Mouse (Mus musculus): ENCODE data around the gene Iqck. TPM values are rescaled to one million over a fixed set of nuclear protein-coding genes. Genes with fewer than 3 reads are reported as not detected.

Iqck gene
- polyA plus RNA-seq, 1 experiment, result 41.3 TPM

- Histone ChIP-seq H3K4me1 (ENCODE audit: control insufficient read depth, insufficient read depth, low read length) (no peaks in the 10 kb centered on the region; the same call in 1 of the 2 replicates), H3K27ac (ENCODE audit: control insufficient read depth, insufficient read depth, low read depth, low read length) (no peak overlapping the region), H3K27me3 (ENCODE audit: control insufficient read depth, insufficient read depth, low read length) (no peaks in the 10 kb centered on the region), H3K36me3 (ENCODE audit: control insufficient read depth, insufficient read depth, low read length) (no peaks in the 10 kb centered on the region), H3K4me3 (ENCODE audit: control insufficient read depth, low read depth, low read length) (no peak overlapping the region)
- no peak for TF ChIP-seq CTCF (IDR thresholded peaks at IDR 0.05; ENCODE audit: control insufficient read depth, insufficient read depth, insufficient replicate concordance, low read depth, low read length)
- TF ChIP-seq POLR2A (IDR thresholded peaks at IDR 0.05; ENCODE audit: control insufficient read depth, low read depth, low read length), result no peak
Measured at GRCm38 (mm10) chr7:118971499-118971898, 115.9 kb downstream of the Iqck start.

- Histone ChIP-seq H3K27me3 (ENCODE audit: control insufficient read depth, insufficient read depth, low read length) (no peaks in the 10 kb centered on the region), H3K36me3 (ENCODE audit: control insufficient read depth, insufficient read depth, low read length) (no peaks in the 10 kb centered on the region), H3K27ac (ENCODE audit: control insufficient read depth, insufficient read depth, low read depth, low read length) (no peak overlapping the region), H3K4me3 (ENCODE audit: control insufficient read depth, low read depth, low read length) (no peak overlapping the region), H3K4me1 (ENCODE audit: control insufficient read depth, insufficient read depth, low read length) (no peaks in the 10 kb centered on the region; the same call in 1 of the 2 replicates)
- no peak for TF ChIP-seq CTCF (IDR thresholded peaks at IDR 0.05; ENCODE audit: control insufficient read depth, insufficient read depth, insufficient replicate concordance, low read depth, low read length)
Measured at GRCm38 (mm10) chr7:118972306-118972705, 116.8 kb downstream of the Iqck start.

GRCm38 (mm10) chr7:118973377-118973776 is 117.8 kb downstream of the Iqck start:
- TF ChIP-seq CTCF (IDR thresholded peaks at IDR 0.05; ENCODE audit: control insufficient read depth, insufficient read depth, insufficient replicate concordance, low read depth, low read length) (no peak), POLR2A (IDR thresholded peaks at IDR 0.05; ENCODE audit: control insufficient read depth, low read depth, low read length) (no peak)
- Histone ChIP-seq H3K27ac (ENCODE audit: control insufficient read depth, insufficient read depth, low read depth, low read length) (no peak overlapping the region), H3K27me3 (ENCODE audit: control insufficient read depth, insufficient read depth, low read length) (no peaks in the 10 kb centered on the region), H3K4me3 (ENCODE audit: control insufficient read depth, low read depth, low read length) (no peak overlapping the region), H3K36me3 (ENCODE audit: control insufficient read depth, insufficient read depth, low read length) (no peaks in the 10 kb centered on the region), H3K4me1 (ENCODE audit: control insufficient read depth, insufficient read depth, low read length) (no peaks in the 10 kb centered on the region; the same call in 1 of the 2 replicates)

GRCm38 (mm10) chr7:118975837-118976236 is 120.3 kb downstream of the Iqck start:
- no peaks in the 10 kb centered on the region for H3K36me3 ChIP-seq (ENCODE audit: control insufficient read depth, insufficient read depth, low read length)
- peak overlapping the region; percentile 67 for H3K4me3 ChIP-seq (ENCODE audit: control insufficient read depth, low read depth, low read length)

GRCm38 (mm10) chr7:118976414-118977166 is 121.0 kb downstream of the Iqck start:
- no peak for TF ChIP-seq POLR2A (IDR thresholded peaks at IDR 0.05; ENCODE audit: control insufficient read depth, low read depth, low read length)
- no peak for TF ChIP-seq CTCF (IDR thresholded peaks at IDR 0.05; ENCODE audit: control insufficient read depth, insufficient read depth, insufficient replicate concordance, low read depth, low read length)
- Histone ChIP-seq H3K4me1 (ENCODE audit: control insufficient read depth, insufficient read depth, low read length) (peaks cover 2% of the 10 kb centered on the region), H3K4me3 (ENCODE audit: control insufficient read depth, low read depth, low read length) (peak overlapping the region; percentile 67), H3K27ac (ENCODE audit: control insufficient read depth, insufficient read depth, low read depth, low read length) (peak overlapping the region; percentile 31), H3K27me3 (ENCODE audit: control insufficient read depth, insufficient read depth, low read length) (no peaks in the 10 kb centered on the region), H3K36me3 (ENCODE audit: control insufficient read depth, insufficient read depth, low read length) (no peaks in the 10 kb centered on the region)

More at GRCm38 (mm10) chr7:118975837-118976236, 120.3 kb downstream of the Iqck start:
- Histone ChIP-seq H3K27ac (ENCODE audit: control insufficient read depth, insufficient read depth, low read depth, low read length) (no peak overlapping the region), H3K4me1 (ENCODE audit: control insufficient read depth, insufficient read depth, low read length) (no peaks in the 10 kb centered on the region; the same call in 1 of the 2 replicates), H3K27me3 (ENCODE audit: control insufficient read depth, insufficient read depth, low read length) (no peaks in the 10 kb centered on the region)
- TF ChIP-seq POLR2A (IDR thresholded peaks at IDR 0.05; ENCODE audit: control insufficient read depth, low read depth, low read length) (no peak), CTCF (IDR thresholded peaks at IDR 0.05; ENCODE audit: control insufficient read depth, insufficient read depth, insufficient replicate concordance, low read depth, low read length) (no peak)

- TF ChIP-seq CTCF (IDR thresholded peaks at IDR 0.05; ENCODE audit: control insufficient read depth, insufficient read depth, insufficient replicate concordance, low read depth, low read length), result no peak
- no peak for TF ChIP-seq POLR2A (IDR thresholded peaks at IDR 0.05; ENCODE audit: control insufficient read depth, low read depth, low read length)
- Histone ChIP-seq H3K4me1 (ENCODE audit: control insufficient read depth, insufficient read depth, low read length) (peaks cover 2% of the 10 kb centered on the region), H3K27ac (ENCODE audit: control insufficient read depth, insufficient read depth, low read depth, low read length) (no peak overlapping the region; the same call in 1 of the 2 replicates), H3K4me3 (ENCODE audit: control insufficient read depth, low read depth, low read length) (peak overlapping the region; percentile 61), H3K27me3 (ENCODE audit: control insufficient read depth, insufficient read depth, low read length) (no peaks in the 10 kb centered on the region), H3K36me3 (ENCODE audit: control insufficient read depth, insufficient read depth, low read length) (no peaks in the 10 kb centered on the region)
Measured at GRCm38 (mm10) chr7:118977167-118977543, 121.6 kb downstream of the Iqck start.

GRCm38 (mm10) chr7:118979121-118979520 is 123.6 kb downstream of the Iqck start:
- no peaks in the 10 kb centered on the region for H3K36me3 ChIP-seq (ENCODE audit: control insufficient read depth, insufficient read depth, low read length)
- no peaks in the 10 kb centered on the region for H3K27me3 ChIP-seq (ENCODE audit: control insufficient read depth, insufficient read depth, low read length)

More at GRCm38 (mm10) chr7:118979121-118979520, 123.6 kb downstream of the Iqck start:
- Histone ChIP-seq H3K27ac (ENCODE audit: control insufficient read depth, insufficient read depth, low read depth, low read length) (no peak overlapping the region), H3K4me3 (ENCODE audit: control insufficient read depth, low read depth, low read length) (no peak overlapping the region), H3K4me1 (ENCODE audit: control insufficient read depth, insufficient read depth, low read length) (peaks cover 2% of the 10 kb centered on the region)
- TF ChIP-seq CTCF (IDR thresholded peaks at IDR 0.05; ENCODE audit: control insufficient read depth, insufficient read depth, insufficient replicate concordance, low read depth, low read length), result no peak
- no peak for TF ChIP-seq POLR2A (IDR thresholded peaks at IDR 0.05; ENCODE audit: control insufficient read depth, low read depth, low read length)
